Mouse (Mus musculus): ENCODE results near the gene Atr.
A peak's percentile ranks its signal among the peaks of the same experiment; 100 is the strongest.
"Not testable (repeated sequence)": the region's sequence is repeated elsewhere in the genome, so short reads cannot be mapped to it uniquely, and the experiment has no call there.

Atr gene

DNA sequence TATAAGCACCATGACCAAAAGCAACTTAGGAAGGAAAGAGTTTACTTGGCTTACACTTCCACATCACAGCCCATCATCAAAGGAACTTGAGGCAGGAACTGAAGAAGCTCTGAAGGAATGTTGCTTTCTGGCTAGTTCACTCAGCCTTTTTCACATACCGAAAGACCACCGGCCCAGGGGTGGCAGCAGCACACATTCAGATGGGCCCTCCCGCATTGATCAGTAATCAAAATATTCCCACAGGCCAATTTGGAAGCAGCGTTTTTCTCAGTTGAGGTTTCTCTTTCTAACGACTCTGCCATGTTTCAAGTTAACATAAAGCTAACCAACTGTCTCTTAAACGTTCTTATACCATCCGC is 96.8 kb downstream of the Atr start:
- DNase-seq, result peak; percentile 76

DNA sequence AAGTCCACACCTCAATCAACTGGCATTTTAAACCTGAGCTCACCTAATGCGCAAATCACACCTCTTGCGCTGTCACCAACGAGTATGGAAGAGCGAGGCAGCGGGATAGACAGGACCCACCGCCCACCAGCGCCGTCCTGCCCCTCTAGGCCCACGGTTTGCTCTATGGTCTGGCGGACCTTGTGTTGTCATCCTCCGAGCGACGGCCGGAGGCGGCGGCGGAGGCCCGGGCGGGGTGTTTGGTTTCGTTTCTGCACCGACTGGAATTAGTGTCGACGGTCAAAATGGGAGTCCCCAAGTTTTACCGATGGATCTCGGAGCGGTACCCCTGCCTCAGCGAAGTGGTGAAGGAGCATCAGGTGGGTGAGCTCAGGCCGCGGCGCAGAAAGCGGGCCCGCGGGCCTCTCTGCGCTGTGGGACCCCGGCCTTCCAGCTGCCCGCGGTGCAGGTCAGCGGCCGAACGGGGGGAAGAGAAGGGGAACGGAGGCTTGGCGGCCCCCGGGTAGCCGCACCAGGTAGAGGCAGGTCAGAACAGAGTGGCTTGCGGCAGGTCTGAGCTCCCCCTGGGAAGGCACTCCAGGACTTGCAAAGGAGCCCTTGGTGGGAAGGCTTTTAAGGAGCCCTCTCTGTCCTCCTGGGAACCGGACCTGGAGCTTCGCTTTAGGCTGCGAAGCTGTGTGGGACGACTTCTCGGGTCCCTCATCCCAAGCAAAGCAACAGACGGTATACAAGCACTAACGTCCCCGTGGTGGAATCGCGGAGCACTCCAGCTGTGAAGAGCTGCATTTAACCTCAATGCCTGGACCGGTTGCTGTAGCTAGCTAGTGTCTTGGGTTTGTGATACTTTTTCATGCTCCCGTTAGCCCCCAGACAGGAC is 97.4 kb downstream of the Atr start, which contains the start of gene Xrn1:
Gene Xrn1 (plus strand): TSS at position 176 of the 877 bp plus-strand sequence.
- DNase-seq, result peak; percentile 94

GRCm38 (mm10) chr9:95957611-95958010 is 100.2 kb downstream of the Atr start:
- DNase-seq, result no peak

GRCm38 (mm10) chr9:95958041-95958730 is 100.8 kb downstream of the Atr start:
- DNase-seq, result no peak

DNA sequence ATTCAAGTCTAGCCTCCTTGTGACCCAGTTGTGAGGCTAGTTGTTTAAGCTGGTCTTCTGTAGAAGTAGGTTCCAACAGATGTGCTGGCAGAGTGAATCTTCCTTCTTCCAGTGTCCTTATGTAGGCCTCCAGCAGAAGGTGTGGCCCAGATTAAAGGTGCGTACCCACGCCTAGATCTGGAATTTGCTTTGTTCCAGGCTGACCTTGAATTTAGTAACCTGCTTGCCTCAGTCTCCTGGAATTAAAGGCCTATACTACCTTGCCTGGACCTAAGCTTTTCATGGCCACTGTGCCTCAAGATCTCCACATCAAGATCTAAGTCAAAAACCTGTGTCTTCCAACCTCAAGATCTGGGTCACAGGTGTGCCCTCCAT is 101.3 kb downstream of the Atr start:
- DNase-seq, result not testable (repeated sequence)

DNA sequence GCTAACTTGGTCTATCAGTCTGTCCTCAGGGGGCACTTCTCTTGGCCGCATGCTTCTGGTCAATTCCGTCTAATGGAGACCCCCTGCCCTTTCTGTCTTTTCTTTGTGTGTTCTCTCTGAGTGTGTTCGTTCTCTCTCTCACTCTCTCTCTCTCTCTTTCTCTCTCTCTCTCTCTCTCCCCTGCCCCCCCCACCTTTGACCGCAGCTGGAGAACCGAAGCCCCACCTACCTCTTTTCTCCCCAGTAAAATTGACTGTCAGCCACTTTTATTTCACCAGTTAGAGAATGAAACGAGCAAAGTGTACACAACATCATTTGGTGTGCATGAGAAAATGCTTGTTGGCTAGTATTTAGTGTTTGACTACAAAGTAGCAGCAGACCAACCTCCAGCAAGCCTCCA is 101.8 kb downstream of the Atr start:
- DNase-seq, result no peak

- no peak for DNase-seq
These were observed 102.5 kb downstream of the Atr start for GRCm38 (mm10) chr9:95959732-95960428.

DNA sequence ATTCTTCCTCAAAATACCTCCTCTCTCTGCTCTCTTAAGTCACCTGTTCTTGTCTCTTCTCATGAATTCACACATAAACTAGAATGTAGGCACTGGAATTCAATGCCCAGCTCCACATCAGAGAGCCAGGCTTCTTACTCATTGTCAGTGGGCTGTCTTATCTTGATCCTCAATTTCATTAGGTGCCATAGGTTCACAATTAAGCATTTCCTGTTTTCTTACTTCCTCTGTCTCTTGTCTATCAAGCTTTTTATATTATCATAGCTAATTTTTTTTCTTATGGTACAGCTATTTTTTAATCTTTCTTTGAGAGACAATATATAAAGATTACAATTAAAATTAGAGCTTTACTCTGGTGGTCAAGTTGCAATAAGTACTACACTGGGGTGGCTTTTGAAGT is 103.7 kb downstream of the Atr start:
- no peak for DNase-seq

DNA sequence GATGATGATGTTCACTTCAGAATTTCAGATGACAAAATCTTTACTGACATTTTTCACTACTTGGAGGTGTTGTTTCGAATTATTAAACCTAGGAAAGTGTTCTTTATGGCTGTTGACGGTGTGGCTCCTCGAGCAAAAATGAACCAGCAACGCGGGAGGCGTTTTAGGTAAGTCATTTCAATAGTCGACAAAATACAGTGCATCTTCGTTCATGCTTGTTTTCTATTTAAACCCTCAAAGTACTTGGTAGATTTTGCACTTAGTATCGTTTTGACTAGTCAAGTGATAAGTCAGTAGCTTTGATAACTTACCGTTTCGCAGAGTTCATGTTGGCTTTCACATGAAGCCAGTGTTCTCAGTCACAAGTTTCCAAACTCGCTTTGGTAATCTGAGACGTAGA is 106.6 kb downstream of the Atr start:
- no peak for DNase-seq

- DNase-seq, result no peak
These were observed 120.9 kb downstream of the Atr start for GRCm38 (mm10) chr9:95978279-95978678.

- DNase-seq, result no peak
These were observed 122.5 kb downstream of the Atr start for GRCm38 (mm10) chr9:95979896-95980295.

DNA sequence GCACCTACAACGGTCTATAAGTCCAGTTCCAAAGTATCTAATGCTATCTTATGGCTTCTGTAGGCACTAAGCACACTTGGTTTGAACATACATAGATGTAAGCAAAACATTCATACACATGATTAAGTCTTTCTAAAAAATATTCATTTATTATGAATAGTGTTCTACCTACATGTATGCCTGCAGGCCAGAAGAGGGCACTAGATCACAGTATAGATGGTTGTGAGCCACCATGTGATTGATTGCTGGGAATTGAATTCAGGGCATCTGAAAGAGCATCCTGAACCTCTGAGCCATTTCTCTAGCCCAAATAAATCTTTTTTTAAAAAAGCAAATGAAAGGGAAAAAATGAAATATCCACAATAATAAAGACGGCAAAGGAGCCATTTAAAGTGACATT is 134.9 kb downstream of the Atr start:
- peak; percentile 2 for DNase-seq
